Mouse (Mus musculus) cerebellum, postnatal 25 days (tissue): ENCODE results near the gene Scgb1b30.
"Not testable (repeated sequence)": the region's sequence is repeated elsewhere in the genome, so short reads cannot be mapped to it uniquely, and the experiment has no call there.

Experiments
- DNase-seq, 2 experiments: peaks; one replicate each; pipeline ENCODE4 v3.0.0; 2021; ENCODE audit warnings: mixed read lengths in 2 of 2

Gene Scgb1b30

DNA sequence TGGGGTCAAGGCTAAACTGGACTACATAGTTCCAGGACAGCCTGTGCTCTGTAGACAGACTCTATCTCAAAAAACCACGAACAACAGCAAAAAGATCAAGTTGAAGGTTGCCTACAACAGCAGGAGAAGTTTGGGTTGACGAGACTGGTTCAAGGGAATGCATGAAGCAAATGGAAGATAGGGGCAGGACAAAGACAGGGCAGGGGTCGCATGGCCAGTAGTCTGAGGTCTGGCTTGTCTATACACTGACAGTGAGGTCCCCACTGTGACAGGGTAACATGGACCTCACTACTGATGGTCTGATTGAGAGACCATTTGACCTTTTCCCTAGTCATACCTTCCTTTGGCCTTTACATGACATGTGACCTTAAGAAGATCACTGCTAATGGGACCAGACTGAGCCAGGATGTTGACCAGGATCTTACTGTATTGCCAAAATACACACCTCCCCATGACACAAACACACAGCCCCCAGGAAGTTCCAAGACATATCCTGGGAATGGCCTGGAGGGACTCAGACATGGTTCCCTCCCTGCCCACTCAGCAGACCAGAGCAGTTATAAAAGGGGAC, at the start of gene Scgb1b30:
Scgb1b30 (plus strand) TSS at position 521 of the 571 bp plus-strand sequence.
- DNase-seq = no peak

DNA sequence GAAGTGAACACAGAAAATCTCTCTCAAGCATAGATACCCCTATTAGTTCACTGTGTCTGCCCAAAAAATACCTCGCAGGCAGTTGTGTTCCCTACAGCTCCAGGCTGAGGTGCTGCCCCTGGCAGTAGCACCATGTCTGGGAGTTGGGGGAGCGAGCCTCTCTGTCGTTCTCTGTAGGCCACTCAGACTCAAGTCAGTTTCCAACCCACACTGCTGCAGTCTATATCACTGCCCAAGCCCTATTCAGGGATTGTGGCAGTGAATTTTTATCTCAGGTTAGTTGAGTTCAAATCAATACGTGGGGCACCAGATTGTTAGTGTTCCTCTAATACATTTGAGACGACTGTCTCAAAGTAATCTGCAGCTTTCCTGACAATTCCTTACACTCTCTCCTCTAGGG, 27.1 kb upstream of the Scgb1b30 start:
- not testable (repeated sequence) for DNase-seq

DNA sequence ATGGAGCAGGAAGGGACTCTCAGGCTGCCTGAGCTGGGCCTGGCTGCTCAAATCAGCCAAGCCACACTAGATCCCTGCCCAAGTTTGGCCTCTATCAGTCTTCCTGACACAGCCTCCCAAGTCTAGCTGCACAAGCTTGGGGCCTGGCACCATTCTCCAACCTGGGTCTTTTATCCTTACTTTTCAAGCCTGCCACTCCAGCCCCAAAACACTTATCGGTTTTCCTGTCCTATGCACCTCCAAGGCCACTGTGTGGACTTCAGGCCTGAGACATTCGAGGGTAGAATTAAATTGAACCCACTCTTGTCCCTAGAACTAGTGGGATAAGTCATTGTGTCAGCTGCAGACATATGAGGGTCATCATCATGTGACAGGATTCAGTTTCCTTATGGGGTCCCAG, 4.8 kb downstream of the Scgb1b30 start:
- no peak for DNase-seq

DNA sequence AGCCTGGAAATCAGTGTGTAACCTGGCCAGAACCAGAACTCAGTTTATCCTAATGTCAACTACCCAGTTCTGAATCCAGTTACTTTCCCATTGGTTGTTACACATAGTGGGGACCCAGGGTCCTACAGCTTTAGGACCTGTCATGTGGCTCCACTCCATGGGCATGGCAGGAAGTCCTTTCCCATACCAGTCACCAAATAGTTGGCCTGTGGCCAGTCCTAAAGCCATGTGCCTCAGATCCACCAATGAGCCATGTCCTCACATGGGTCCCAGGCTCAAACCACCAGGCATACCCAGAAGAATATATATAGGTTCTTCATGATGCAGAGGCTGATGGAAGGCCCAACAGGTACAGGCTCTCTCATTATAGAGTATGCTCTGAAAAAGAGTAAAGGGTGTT, 6.0 kb downstream of the Scgb1b30 start:
- no peak for DNase-seq

- DNase-seq = no peak
These were observed 14.0 kb downstream of the Scgb1b30 start for GRCm38 (mm10) chr7:34109190-34109589.

DNA sequence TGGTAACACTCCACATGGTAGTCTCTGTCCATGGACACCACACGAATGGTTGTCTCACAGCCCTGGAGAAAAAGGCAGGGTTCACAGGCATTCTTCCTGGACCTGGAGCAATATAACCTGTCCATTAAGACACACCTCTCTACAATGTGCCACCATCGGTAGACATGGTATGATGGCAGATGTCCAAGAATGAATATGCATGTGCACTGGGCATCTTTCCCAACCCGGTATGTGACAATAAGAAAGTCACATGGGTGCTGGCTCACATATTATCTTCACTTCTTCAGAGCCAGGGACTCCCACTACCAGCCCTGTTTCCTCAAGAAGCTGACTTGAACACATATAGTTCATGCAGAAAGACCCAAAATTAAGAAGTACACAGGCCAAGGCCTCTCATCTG, 21.4 kb downstream of the Scgb1b30 start:
- DNase-seq = no peak

GRCm38 (mm10) chr7:34120636-34121035, 25.4 kb downstream of the Scgb1b30 start:
- DNase-seq = not testable (repeated sequence)

DNA sequence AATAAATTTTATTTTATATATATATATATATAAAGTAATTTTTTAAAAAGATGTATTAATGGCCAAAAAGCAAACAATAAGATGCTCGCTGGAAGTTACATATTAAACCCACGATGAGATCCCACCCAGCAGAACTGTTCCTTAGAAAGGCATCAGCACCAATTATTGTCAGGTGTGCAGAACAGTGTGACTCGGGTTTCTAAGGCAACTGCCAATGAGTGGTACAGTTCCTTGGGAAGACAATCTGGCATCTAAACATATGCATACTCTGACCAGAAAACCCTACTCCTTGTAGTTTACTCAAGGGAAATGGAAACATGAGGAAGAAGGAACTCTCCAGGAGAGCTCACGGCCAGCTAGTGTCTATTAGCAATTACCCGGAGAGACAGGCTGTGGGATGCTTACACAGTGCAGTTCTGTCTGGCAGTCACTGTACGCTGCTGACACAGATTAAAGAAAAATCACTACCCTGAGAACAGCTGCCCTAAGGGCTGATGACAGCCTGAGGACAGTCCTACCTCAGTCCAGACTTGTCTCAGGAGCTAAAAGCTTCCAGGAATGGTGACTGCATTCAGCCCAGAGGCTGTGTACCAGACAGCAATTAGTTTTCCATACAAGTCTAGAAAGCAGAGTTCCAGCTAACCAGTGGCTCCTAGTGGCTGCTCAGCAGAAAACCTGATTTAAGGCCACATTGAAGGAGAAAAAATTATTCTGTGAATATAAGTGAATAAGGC, 27.9 kb downstream of the Scgb1b30 start:
- DNase-seq = no peak

GRCm38 (mm10) chr7:34125346-34125745, 30.1 kb downstream of the Scgb1b30 start:
- no peak for DNase-seq

DNA sequence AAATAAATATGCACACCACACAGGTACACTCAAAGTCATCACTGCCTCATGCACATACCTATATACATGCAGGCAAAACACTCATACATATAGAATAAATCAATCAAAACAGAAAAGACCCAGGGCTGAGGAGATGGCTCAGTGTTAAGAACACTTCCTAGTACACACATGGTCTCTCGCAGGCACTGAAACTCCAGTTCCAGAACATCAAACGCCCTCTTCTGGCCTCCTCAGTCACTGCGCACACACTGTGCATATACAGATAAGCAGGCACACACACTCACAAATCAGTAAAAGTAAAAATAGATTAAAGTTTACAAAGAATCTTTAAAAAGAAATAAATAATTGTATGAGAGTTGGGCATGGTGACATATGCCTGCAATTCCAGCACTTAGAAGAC, 31.1 kb downstream of the Scgb1b30 start:
- no peak for DNase-seq

DNA sequence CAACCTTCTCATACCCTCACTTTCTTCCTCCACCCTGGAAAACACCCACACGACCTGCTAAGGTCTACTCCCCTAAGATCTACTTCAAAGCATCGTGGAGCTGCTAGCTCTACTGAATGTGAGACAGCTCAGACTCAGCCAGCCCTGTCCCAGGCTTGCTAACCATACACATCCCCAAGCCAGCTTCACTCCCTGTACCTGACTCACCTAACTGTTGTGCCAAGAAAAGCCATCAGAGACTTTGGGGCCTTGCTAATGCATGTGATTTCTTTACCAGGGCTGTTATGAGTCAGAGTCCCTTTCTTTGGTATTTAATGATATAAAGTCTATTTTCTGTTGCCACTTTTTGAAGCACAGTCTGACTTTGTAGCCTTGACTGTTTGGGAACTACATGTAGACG, 35.9 kb downstream of the Scgb1b30 start:
- DNase-seq = no peak

GRCm38 (mm10) chr7:34131959-34132354, 36.7 kb downstream of the Scgb1b30 start:
- DNase-seq = no peak

- DNase-seq = peak; percentile 15 to 31
These were observed 37.3 kb downstream of the Scgb1b30 start for GRCm38 (mm10) chr7:34132355-34133079.

DNA sequence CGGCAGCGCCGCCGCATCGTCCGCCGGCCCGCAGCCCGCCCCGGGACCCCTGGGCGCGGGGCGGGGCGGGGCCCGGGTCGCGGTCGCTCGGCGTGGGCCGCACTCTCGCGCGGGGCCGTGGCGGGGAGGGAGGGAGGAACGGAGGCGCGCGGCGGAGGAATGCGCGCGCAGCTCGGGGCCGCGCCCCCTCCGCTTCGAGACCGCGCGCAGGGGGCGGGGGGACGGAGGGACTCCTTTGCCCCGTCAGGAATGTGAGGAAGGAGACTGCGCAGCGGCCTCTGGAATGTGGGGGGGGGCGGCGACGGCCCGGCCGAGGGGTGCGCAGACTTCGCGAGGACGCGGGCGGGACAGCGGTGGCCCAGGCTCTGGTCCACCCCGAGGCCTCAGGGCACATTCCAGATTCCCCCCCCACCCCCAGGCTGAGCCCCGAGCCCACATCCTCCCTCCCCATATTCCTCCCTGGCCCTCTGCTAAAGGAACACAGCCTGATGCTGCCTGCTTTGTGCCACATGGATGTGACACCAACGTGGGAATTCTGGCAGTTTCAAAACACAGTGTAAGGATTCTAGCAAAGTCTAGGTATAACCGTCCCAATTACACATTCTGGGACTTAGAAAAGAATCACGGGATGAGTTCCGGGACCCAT, 38.0 kb downstream of the Scgb1b30 start, which contains the start of gene Wtip:
Wtip (minus strand) TSS at position 152 of the 646 bp plus-strand sequence.
- peak; percentile 55 to 79 for DNase-seq

DNA sequence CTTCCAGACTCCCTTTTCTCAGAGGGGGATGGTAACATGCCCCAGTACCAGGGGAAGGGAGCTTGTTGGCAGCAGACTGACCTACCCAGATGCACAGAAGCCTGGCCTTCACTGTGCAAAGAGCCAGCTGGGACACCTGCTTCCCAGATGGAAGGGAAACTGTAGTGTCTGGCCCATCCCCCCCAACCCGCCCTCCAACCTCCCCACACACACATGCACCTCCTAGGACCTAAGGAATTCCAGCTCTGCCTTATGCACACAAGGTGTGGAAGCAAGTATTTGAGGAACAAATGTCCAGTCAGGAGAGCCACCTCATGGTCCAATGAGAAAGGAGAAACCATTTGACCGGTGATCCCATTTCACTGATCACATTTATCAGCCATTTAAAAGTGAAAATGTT, 39.1 kb downstream of the Scgb1b30 start:
- DNase-seq = no peak

DNA sequence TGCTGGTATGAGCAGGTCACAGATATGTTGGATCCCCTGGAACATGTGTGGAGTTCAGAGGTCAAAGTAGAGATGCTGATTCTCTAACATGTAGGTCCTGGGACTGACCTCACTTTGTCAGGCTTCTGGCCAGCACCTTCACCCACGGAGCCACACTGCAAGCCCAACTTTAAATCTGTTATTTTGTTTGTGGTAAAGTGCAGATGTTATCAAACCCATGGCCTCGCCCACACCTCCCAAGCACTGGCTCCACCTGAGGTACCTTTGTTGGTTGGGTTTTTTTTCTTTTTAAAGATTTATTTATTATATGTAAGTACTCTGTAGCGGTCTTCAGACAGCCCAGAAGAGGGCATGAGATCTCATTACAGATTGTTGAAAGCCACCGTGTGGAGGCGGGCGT, 44.3 kb downstream of the Scgb1b30 start:
- DNase-seq = no peak

- DNase-seq = no peak
These were observed 45.9 kb downstream of the Scgb1b30 start for GRCm38 (mm10) chr7:34141123-34141522.

- DNase-seq = no peak
These were observed 52.0 kb downstream of the Scgb1b30 start for GRCm38 (mm10) chr7:34147193-34147592.
